Mouse (Mus musculus) lung, postnatal 0 days (tissue): ENCODE results near the gene Olfr715. TPM values are rescaled to one million over a fixed set of nuclear protein-coding genes. Genes with fewer than 3 reads are reported as not detected.
"Not testable (repeated sequence)": the region's sequence is repeated elsewhere in the genome, so short reads cannot be mapped to it uniquely, and the experiment has no call there.

Experiments used
- ATAC-seq: fragments of 200-750 bp; cut with Nextera tagmentation; 2 replicates; pipeline ENCODE4 v1.8.0; 2017; ENCODE audit warnings: moderate library complexity
- DNase-seq: peaks from one replicate; pipeline ENCODE4 v3.0.0-alpha.2; 2016; ENCODE audit warnings: low spot score
- H3K27ac ChIP-seq: fragments of 300-500 bp; sonication (generic); 2 replicates; pipeline ENCODE4 v1.5.1; 2014; ENCODE audit warnings: antibody characterized with exemption, mild to moderate bottlenecking, low read length, mixed read lengths
- H3K27me3 ChIP-seq: fragments of 300-500 bp; sonication (generic); replicated peaks from 2 replicates; pipeline ENCODE4 v1.6.1; 2014; ENCODE audit warnings: low read length, mixed read lengths; ENCODE audit not compliant: insufficient read depth
- H3K36me3 ChIP-seq: fragments of 300-500 bp; sonication (generic); 2 replicates; pipeline ENCODE4 v1.6.1; 2014; ENCODE audit warnings: low read length, mixed read lengths; ENCODE audit not compliant: insufficient read depth
- H3K4me1 ChIP-seq: fragments of 300-500 bp; sonication (generic); 2 replicates; pipeline ENCODE4 v1.6.1; 2014; ENCODE audit warnings: antibody characterized with exemption, low read depth, low read length, mixed read lengths; ENCODE audit not compliant: insufficient read depth
- H3K4me2 ChIP-seq: fragments of 300-500 bp; sonication (generic); replicated peaks from 2 replicates; pipeline ENCODE4 v1.6.1; 2014; ENCODE audit warnings: low read depth, mild to moderate bottlenecking, low read length, moderate library complexity, mixed read lengths
- H3K4me3 ChIP-seq: fragments of 300-500 bp; sonication (generic); 2 replicates; pipeline ENCODE4 v1.5.1; 2014; ENCODE audit warnings: low read depth, low read length
- H3K9ac ChIP-seq: fragments of 300-500 bp; sonication (generic); replicated peaks from 2 replicates; pipeline ENCODE4 v1.6.1; 2014; ENCODE audit warnings: low read depth, mild to moderate bottlenecking
- H3K9me3 ChIP-seq: fragments of 300-500 bp; sonication (generic); 2 replicates; pipeline ENCODE4 v1.6.1; 2016; ENCODE audit warnings: low read length, mixed read lengths
- CTCF ChIP-seq: IDR thresholded peaks from 2 replicates; pipeline ENCODE4 v1.5.1; 2016; ENCODE audit warnings: antibody characterized with exemption, mild to moderate bottlenecking
- EP300 ChIP-seq: IDR thresholded peaks from 2 replicates; pipeline ENCODE4 v1.6.1; 2016; ENCODE audit warnings: antibody characterized with exemption, mild to moderate bottlenecking, control low read depth
- WGBS: fragments of 180-500 bp; shearing (Covaris S2); extraction: QIAGEN DNeasy Blood & Tissue Kit; methylation state at CpG from one replicate; pipeline ENCODE4 v1.1.7; 2014; 5-methylcytosine and 5-hydroxymethylcytosine counted together
- polyA plus RNA-seq: library from polyadenylated mRNA; unstranded; fragments of >200 nt; fragmentation: Nextera tagmentation; extraction: Ambion mirVana; gene quantifications from 2 replicates; pipeline ENCODE4 v1.2.1, GENCODE M21; 2015

Gene Olfr715
- not detected in 2 replicates for polyA plus RNA-seq

DNA sequence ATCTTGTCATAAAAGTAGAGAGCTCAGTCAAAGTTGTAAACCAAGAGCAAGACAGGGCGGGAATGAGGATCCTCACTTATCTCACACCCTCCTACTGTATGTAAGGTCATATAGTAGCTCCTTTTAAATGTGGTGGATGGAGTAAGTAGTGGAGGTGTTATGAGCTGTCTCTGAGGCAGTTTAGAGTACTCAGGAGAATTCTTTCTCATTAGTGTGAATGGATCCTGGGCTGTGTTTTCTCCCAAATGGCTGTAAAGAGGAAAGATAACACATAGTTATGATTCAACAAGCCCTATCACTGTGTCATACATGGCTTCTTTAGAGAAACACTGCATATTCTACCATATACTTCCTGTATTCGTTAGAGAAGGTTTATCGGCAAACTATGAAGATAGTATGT lies at the start of gene Olfr715:
Gene Olfr715, minus strand, starts transcription at position 101 of the 400 bp plus-strand sequence.
- not testable (repeated sequence) for H3K36me3 ChIP-seq, H3K4me1 ChIP-seq, DNase-seq, H3K4me3 ChIP-seq, H3K27ac ChIP-seq, H3K9ac ChIP-seq, H3K27me3 ChIP-seq, H3K4me2 ChIP-seq, ATAC-seq, H3K9me3 ChIP-seq
- 69% methylated on average over 1 of the region's 3 CpGs for WGBS

DNA sequence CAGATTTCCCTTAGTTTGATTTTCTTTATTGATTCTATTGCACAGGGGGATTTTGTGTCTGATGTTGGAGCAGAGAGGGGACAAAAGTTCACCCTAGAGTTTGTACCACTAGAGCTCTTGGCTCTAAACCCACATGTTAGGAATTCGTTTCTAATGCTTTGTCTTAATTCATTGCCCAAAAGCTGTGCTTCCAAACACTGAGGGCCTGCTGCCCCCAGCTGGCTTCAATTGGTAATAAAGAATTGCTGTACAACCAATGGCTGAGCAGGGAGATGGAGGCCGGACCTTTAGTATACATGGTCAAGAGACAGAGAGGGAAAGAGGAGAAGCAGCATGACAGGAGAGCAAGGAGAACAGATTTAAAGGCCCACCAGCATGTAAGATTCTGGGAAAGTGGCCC lies 49.5 kb upstream of the Olfr715 start:
- H3K27me3 ChIP-seq, result no peaks in the 10 kb centered on the region
- H3K4me3 ChIP-seq, result no peak overlapping the region
- ATAC-seq (no peak), DNase-seq (no peak)
- TF ChIP-seq CTCF (no peak), EP300 (no peak)
- no peak overlapping the region for H3K27ac ChIP-seq
- no peaks in the 10 kb centered on the region for H3K4me1 ChIP-seq
- no peaks in the 10 kb centered on the region for H3K36me3 ChIP-seq
- 29% methylated on average over 2 of the region's 2 CpGs for WGBS
- no peaks in the 10 kb centered on the region for H3K9me3 ChIP-seq
- no peak overlapping the region for H3K4me2 ChIP-seq
- no peak overlapping the region for H3K9ac ChIP-seq

DNA sequence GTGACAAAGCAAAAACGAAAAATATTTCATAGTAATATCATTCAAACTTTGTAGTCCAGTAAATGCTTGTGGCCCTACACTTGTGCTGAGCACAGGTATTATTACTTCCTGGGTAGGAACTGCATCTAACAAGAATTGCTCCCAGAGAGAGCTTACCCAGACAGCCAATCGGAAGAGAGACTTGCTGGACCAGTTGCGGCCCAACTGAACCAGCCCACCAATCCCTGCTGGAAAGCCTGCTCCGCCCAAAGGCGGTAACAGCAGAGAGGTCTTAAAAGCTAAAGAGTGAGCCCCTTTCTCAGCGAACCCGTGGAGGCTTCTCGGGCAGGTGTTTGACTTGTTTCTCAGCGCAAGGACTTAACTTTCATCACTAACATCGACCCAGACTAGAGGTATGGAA lies 35.8 kb upstream of the Olfr715 start, which contains the start of gene Nlrp14:
Gene Nlrp14, plus strand, starts transcription at position 301 of the 400 bp plus-strand sequence.
- H3K4me3 ChIP-seq, result no peak within 1 kb of the TSS
- 79% methylated on average over 10 of the region's 10 CpGs for WGBS
- no peaks in the 10 kb centered on the region for H3K4me1 ChIP-seq
- H3K4me2 ChIP-seq, result no peak within 1 kb of the TSS
- H3K27me3 ChIP-seq, result no peaks in the 10 kb centered on the region
- no peak within 1 kb of the TSS for H3K27ac ChIP-seq
- H3K36me3 ChIP-seq, result no peaks in the 10 kb centered on the region
- no peaks in the 10 kb centered on the region for H3K9me3 ChIP-seq
- DNase-seq (no peak), ATAC-seq (no peak)
- H3K9ac ChIP-seq, result no peak within 1 kb of the TSS
- no peak for TF ChIP-seq EP300
- TF ChIP-seq CTCF, result no peak

DNA sequence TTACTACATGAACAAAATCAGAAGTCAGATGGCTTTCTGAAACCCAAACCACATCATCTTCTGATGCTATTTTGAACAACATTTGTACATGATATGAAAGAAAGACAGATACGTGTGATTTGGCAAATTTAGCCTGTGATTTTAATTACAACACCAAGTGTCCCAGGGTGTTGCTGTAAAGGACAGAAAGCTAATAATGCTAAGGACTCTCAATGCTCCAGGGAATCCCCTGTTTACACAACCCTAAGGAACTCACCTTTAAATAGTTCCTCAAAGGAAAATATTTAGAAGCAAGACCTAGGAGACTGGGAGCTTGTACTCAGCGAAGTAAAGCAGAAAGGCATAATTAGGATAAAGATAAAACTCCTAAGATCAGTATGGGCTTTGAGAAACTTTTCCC lies 7.1 kb upstream of the Olfr715 start, which contains the start of gene Olfr716:
Gene Olfr716, plus strand, starts transcription at position 301 of the 400 bp plus-strand sequence.
- not testable (repeated sequence) for ATAC-seq, H3K9me3 ChIP-seq, H3K4me3 ChIP-seq, DNase-seq, H3K4me1 ChIP-seq, H3K27ac ChIP-seq, H3K4me2 ChIP-seq, H3K36me3 ChIP-seq, H3K9ac ChIP-seq, H3K27me3 ChIP-seq
- WGBS, result 49% methylated on average over 2 of the region's 2 CpGs

DNA sequence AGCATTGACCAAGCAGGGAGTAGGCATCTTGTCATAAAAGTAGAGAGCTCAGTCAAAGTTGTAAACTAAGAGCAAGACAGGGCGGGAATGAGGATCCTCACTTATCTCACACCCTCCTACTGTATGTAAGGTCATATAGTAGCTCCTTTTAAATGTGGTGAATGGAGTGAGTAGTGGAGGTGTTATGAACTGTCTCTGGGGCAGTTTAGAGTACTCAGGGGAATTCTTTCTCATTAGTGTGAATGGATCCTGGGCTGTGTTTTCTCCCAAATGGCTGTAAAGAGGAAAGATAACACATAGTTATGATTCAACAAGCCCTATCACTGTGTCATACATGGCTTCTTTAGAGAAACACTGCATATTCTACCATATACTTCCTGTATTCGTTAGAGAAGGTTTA lies 20.6 kb downstream of the Olfr715 start, which contains the start of gene Olfr715b:
Gene Olfr715b, minus strand, starts transcription at position 101 of the 400 bp plus-strand sequence.
- not testable (repeated sequence) for H3K36me3 ChIP-seq, H3K27me3 ChIP-seq, H3K4me2 ChIP-seq, H3K4me1 ChIP-seq, H3K9ac ChIP-seq, H3K27ac ChIP-seq, ATAC-seq, H3K4me3 ChIP-seq, H3K9me3 ChIP-seq, DNase-seq
- WGBS, result 84% methylated on average over 1 of the region's 2 CpGs

- WGBS, result 19% methylated on average over 1 of the region's 1 CpGs
- H3K27ac ChIP-seq, result no peak within 1 kb of the TSS
- H3K27me3 ChIP-seq, result no peaks in the 10 kb centered on the region
- no peak within 1 kb of the TSS for H3K4me3 ChIP-seq
- no peaks in the 10 kb centered on the region for H3K4me1 ChIP-seq
- no peaks in the 10 kb centered on the region for H3K36me3 ChIP-seq
- H3K9ac ChIP-seq, result no peak within 1 kb of the TSS
- no peak for ATAC-seq
- no peaks in the 10 kb centered on the region for H3K9me3 ChIP-seq
- H3K4me2 ChIP-seq, result no peak within 1 kb of the TSS
- DNase-seq, result no peak
- TF ChIP-seq EP300 (no peak), CTCF (no peak)
Measured at GRCm38 (mm10) chr7:107092920-107093319, 38.0 kb downstream of the Olfr715 start, which contains the start of gene Olfr17. TSS of gene Olfr17 (plus strand) at chr7:107093220.

Other genes starting within 250 kb of the Olfr715 start
- not detected in 2 replicates for gene Olfr706, start 242.9 kb downstream of the Olfr715 start, polyA plus RNA-seq
- gene Olfr707, start 229.8 kb downstream of the Olfr715 start, polyA plus RNA-seq, result not detected in 2 replicates
- not detected in 2 replicates for gene Olfr1532-ps1, start 223.1 kb downstream of the Olfr715 start, polyA plus RNA-seq
- gene Olfr709-ps1, start 198.9 kb downstream of the Olfr715 start, polyA plus RNA-seq, result not detected in 2 replicates
- not detected in 2 replicates for gene Olfr710, start 182.8 kb downstream of the Olfr715 start, polyA plus RNA-seq
- gene Olfr6, start 167.1 kb downstream of the Olfr715 start, polyA plus RNA-seq, result not detected in 2 replicates
- not detected in 2 replicates for gene Olfr711, start 155.6 kb downstream of the Olfr715 start, polyA plus RNA-seq
- not detected in 2 replicates for gene Olfr2, start 125.0 kb downstream of the Olfr715 start, polyA plus RNA-seq
- not detected in 2 replicates for gene Olfr713, start 99.9 kb downstream of the Olfr715 start, polyA plus RNA-seq
- gene Olfr714, start 60.1 kb downstream of the Olfr715 start, polyA plus RNA-seq, result not detected in 2 replicates
- gene Olfr17, start 37.9 kb downstream of the Olfr715 start, polyA plus RNA-seq, result not detected in 2 replicates
- not detected in 2 replicates for gene Olfr715b, start 20.7 kb downstream of the Olfr715 start, polyA plus RNA-seq
- not detected in 2 replicates for gene Olfr716, start 7.2 kb upstream of the Olfr715 start, polyA plus RNA-seq
- gene Nlrp14, start 35.9 kb upstream of the Olfr715 start, polyA plus RNA-seq, result not detected in 2 replicates
- not detected in 2 replicates for gene Rbmxl2, start 78.4 kb upstream of the Olfr715 start, polyA plus RNA-seq
- gene Syt9, start 239.6 kb upstream of the Olfr715 start, polyA plus RNA-seq, result 0.18 and 0.24 TPM in 2 replicates